Mouse (Mus musculus): ENCODE data around the gene S1pr5. TPM values are rescaled to one million over a fixed set of nuclear protein-coding genes. Genes with fewer than 3 reads are reported as not detected.

Gene S1pr5
- polyA plus RNA-seq, 1 experiment = not detected

- no peak for TF ChIP-seq GATA1 (IDR thresholded peaks at IDR 0.05; ENCODE audit: low read length)
Measured at GRCm38 (mm10) chr9:21224576-21225414, 23.4 kb downstream of the S1pr5 start.

- TF ChIP-seq GATA1 (IDR thresholded peaks at IDR 0.05; ENCODE audit: low read length) = no peak
Measured at GRCm38 (mm10) chr9:21223906-21224305, 24.3 kb downstream of the S1pr5 start.

- no peak for TF ChIP-seq GATA1 (IDR thresholded peaks at IDR 0.05; ENCODE audit: low read length)
Measured at GRCm38 (mm10) chr9:21221383-21221929, 26.8 kb downstream of the S1pr5 start.

- TF ChIP-seq GATA1 (IDR thresholded peaks at IDR 0.05; ENCODE audit: low read length) = peak; percentile 49
Measured at GRCm38 (mm10) chr9:21220490-21221382, 27.5 kb downstream of the S1pr5 start.

- TF ChIP-seq GATA1 (IDR thresholded peaks at IDR 0.05; ENCODE audit: low read length) = no peak
Measured at GRCm38 (mm10) chr9:21219820-21220219, 28.4 kb downstream of the S1pr5 start.

- TF ChIP-seq GATA1 (IDR thresholded peaks at IDR 0.05; ENCODE audit: low read length) = no peak
Measured at GRCm38 (mm10) chr9:21216050-21216841, 32.0 kb downstream of the S1pr5 start.

- no peak for TF ChIP-seq GATA1 (IDR thresholded peaks at IDR 0.05; ENCODE audit: low read length)
Measured at GRCm38 (mm10) chr9:21213617-21214190, 34.5 kb downstream of the S1pr5 start.

GRCm38 (mm10) chr9:21211624-21212023, 36.6 kb downstream of the S1pr5 start:
- TF ChIP-seq GATA1 (IDR thresholded peaks at IDR 0.05; ENCODE audit: low read length) = no peak

- TF ChIP-seq GATA1 (IDR thresholded peaks at IDR 0.05; ENCODE audit: low read length) = no peak
Measured at GRCm38 (mm10) chr9:21210821-21211220, 37.4 kb downstream of the S1pr5 start.

- no peak for TF ChIP-seq GATA1 (IDR thresholded peaks at IDR 0.05; ENCODE audit: low read length)
Measured at GRCm38 (mm10) chr9:21208626-21209025, 39.6 kb downstream of the S1pr5 start.

GRCm38 (mm10) chr9:21206848-21207247, 41.4 kb downstream of the S1pr5 start:
- no peak for TF ChIP-seq GATA1 (IDR thresholded peaks at IDR 0.05; ENCODE audit: low read length)

- no peak for TF ChIP-seq GATA1 (IDR thresholded peaks at IDR 0.05; ENCODE audit: low read length)
Measured at GRCm38 (mm10) chr9:21204528-21205272, 43.5 kb downstream of the S1pr5 start.

- TF ChIP-seq GATA1 (IDR thresholded peaks at IDR 0.05; ENCODE audit: low read length) = no peak
Measured at GRCm38 (mm10) chr9:21204156-21204527, 44.1 kb downstream of the S1pr5 start.

GRCm38 (mm10) chr9:21198960-21199359, 49.3 kb downstream of the S1pr5 start:
- no peak for TF ChIP-seq GATA1 (IDR thresholded peaks at IDR 0.05; ENCODE audit: low read length)

All from G1E-ER4 (cell line).